Mouse (Mus musculus) E14TG2a.4 (cell line): ENCODE data around the gene Cabin1.

Source experiments
- CTCF ChIP-seq: conservative IDR thresholded peaks from 2 replicates; pipeline ENCODE4 v1.5.1; 2014; ENCODE audit warnings: low read length
- NANOG ChIP-seq: IDR thresholded peaks from 2 replicates; pipeline ENCODE4 v1.6.1; 2014; ENCODE audit warnings: borderline replicate concordance, low read length, mixed read lengths
- POU5F1 ChIP-seq: IDR thresholded peaks from 2 replicates; pipeline ENCODE4 v1.6.1; 2014; ENCODE audit warnings: low read length, borderline replicate concordance

- TF ChIP-seq CTCF (no peak), NANOG (no peak), POU5F1 (no peak)
These were observed 20.8 kb downstream of the Cabin1 start for GRCm38 (mm10) chr10:75743369-75743768.
